13 mouse cellular contexts compared by ENCODE assay signal in genomic region chr7:81024118-81024517, GRCm38 (mm10). TPM values are rescaled to one million over a fixed set of nuclear protein-coding genes. Genes with fewer than 3 reads are reported as not detected.
DNase-seq lines count a peak whose midpoint lies in the region; ATAC-seq and TF ChIP-seq lines count a peak whose summit lies in the region.
"Had no signal": no experiment of that assay in that cellular context is flagged by ENCODE, and none has a peak within 500 bp of the region (broad histone marks: within the 10 kb centered on the region; RNA-seq: fewer than 3 reads in every experiment).

No protein-coding gene starts in this region.

- H3K9ac ChIP-seq in intestine, postnatal 0 days (ENCODE audit: low read depth, low read length): no peak overlapping the region
- H3K9ac ChIP-seq in intestine, embryonic 16.5 days (ENCODE audit: low read depth, low read length): no peak overlapping the region
- H3K9ac ChIP-seq in stomach, postnatal 0 days (ENCODE audit: low read length): no peak overlapping the region
- H3K9ac ChIP-seq: midbrain, embryonic 13.5 days; stomach, embryonic 15.5 days had no signal

- no peak overlapping the region for H3K4me2 ChIP-seq in intestine, postnatal 0 days (replicated peaks; ENCODE audit: low read depth)
- no peak overlapping the region for H3K4me2 ChIP-seq in intestine, embryonic 16.5 days (ENCODE audit: low read depth, low read length)
- H3K4me2 ChIP-seq in stomach, postnatal 0 days (replicated peaks; ENCODE audit: low read depth): no peak overlapping the region
- H3K4me2 ChIP-seq: midbrain, embryonic 13.5 days; stomach, embryonic 15.5 days had no signal

- no peak overlapping the region for H3K4me3 ChIP-seq in intestine, postnatal 0 days (ENCODE audit: low read depth, low read length)
- no peak overlapping the region for H3K4me3 ChIP-seq in intestine, embryonic 16.5 days (ENCODE audit: low read length)
- no peak overlapping the region for H3K4me3 ChIP-seq in stomach, postnatal 0 days (ENCODE audit: low read depth, low read length)
- H3K4me3 ChIP-seq: heart, embryonic 10.5 days; midbrain, embryonic 13.5 days; stomach, embryonic 15.5 days had no signal

- no peak for TF ChIP-seq EP300 in stomach, postnatal 0 days (optimal IDR thresholded peaks at IDR 0.05)

- no peak overlapping the region for H3K27ac ChIP-seq in intestine, postnatal 0 days (ENCODE audit: low read depth, low read length)
- H3K27ac ChIP-seq in intestine, embryonic 16.5 days (ENCODE audit: low read length): no peak overlapping the region
- H3K27ac ChIP-seq in stomach, postnatal 0 days (replicated peaks): no peak overlapping the region
- H3K27ac ChIP-seq: heart, embryonic 10.5 days; midbrain, embryonic 13.5 days; stomach, embryonic 15.5 days had no signal

- H3K4me1 ChIP-seq in intestine, postnatal 0 days (replicated peaks; ENCODE audit: control insufficient read depth, insufficient read depth, low read length): no peaks in the 10 kb centered on the region
- no peaks in the 10 kb centered on the region for H3K4me1 ChIP-seq in intestine, embryonic 16.5 days (ENCODE audit: control insufficient read depth, insufficient read depth, low read length)
- H3K4me1 ChIP-seq in stomach, postnatal 0 days (replicated peaks; ENCODE audit: control insufficient read depth, insufficient read depth): no peaks in the 10 kb centered on the region
- H3K4me1 ChIP-seq: midbrain, embryonic 13.5 days had no signal

- DNase-seq in spleen, postnatal 36 days (ENCODE audit: low spot score in 2 of 2): peak; percentile 17 to 32
- no peak for DNase-seq in spleen, postnatal 4 days (ENCODE audit: low spot score in 2 of 2)
- peak; percentile 39 for DNase-seq in cerebellum, adult 9-10 months
- DNase-seq in stomach, postnatal 0 days (ENCODE audit: low spot score): no peak
- DNase-seq in kidney, adult 9 months: no peak
- no peak for DNase-seq in T-cell, adult 2 months (ENCODE audit: low spot score)
- DNase-seq: layer of hippocampus, postnatal 36 days had no signal

- 79% methylated on average over 5 of the region's 5 CpGs for WGBS in intestine, postnatal 0 days
- 73% methylated on average over 5 of the region's 5 CpGs for WGBS in intestine, embryonic 16.5 days
- 61% methylated on average over 5 of the region's 5 CpGs for WGBS in stomach, postnatal 0 days

- H3K27me3 ChIP-seq in intestine, postnatal 0 days (replicated peaks; ENCODE audit: control insufficient read depth, insufficient read depth, low read length): no peaks in the 10 kb centered on the region
- H3K27me3 ChIP-seq in intestine, embryonic 16.5 days (replicated peaks; ENCODE audit: control insufficient read depth, insufficient read depth, low read length): no peaks in the 10 kb centered on the region
- H3K27me3 ChIP-seq in stomach, postnatal 0 days (ENCODE audit: control insufficient read depth, insufficient read depth, low read length): no peaks in the 10 kb centered on the region
- H3K27me3 ChIP-seq: midbrain, embryonic 13.5 days; stomach, embryonic 15.5 days had no signal

- TF ChIP-seq CTCF in intestine, postnatal 0 days (IDR thresholded peaks at IDR 0.05; ENCODE audit: low read depth): peak; percentile 47
- TF ChIP-seq CTCF in stomach, postnatal 0 days (IDR thresholded peaks at IDR 0.05; ENCODE audit: low read depth): peak; percentile 54

- no peaks in the 10 kb centered on the region for H3K9me3 ChIP-seq in intestine, postnatal 0 days (ENCODE audit: control insufficient read depth)
- no peaks in the 10 kb centered on the region for H3K9me3 ChIP-seq in intestine, embryonic 16.5 days (ENCODE audit: control insufficient read depth, low read length)
- no peaks in the 10 kb centered on the region for H3K9me3 ChIP-seq in stomach, postnatal 0 days (ENCODE audit: control insufficient read depth, low read length)
- H3K9me3 ChIP-seq: heart, embryonic 10.5 days; midbrain, embryonic 13.5 days; stomach, embryonic 15.5 days had no signal

- H3K36me3 ChIP-seq in intestine, postnatal 0 days (ENCODE audit: control insufficient read depth, insufficient read depth): peaks cover 45% of the 10 kb centered on the region
- H3K36me3 ChIP-seq in intestine, embryonic 16.5 days (ENCODE audit: control insufficient read depth, insufficient read depth, low read length): peaks cover 24% of the 10 kb centered on the region
- H3K36me3 ChIP-seq in stomach, postnatal 0 days (ENCODE audit: control insufficient read depth, insufficient read depth, low read length): peaks cover 27% of the 10 kb centered on the region

- ATAC-seq in intestine, postnatal 0 days: no peak
- ATAC-seq in intestine, embryonic 16.5 days: no peak
- no peak for ATAC-seq in stomach, postnatal 0 days (ENCODE audit: low FRiP score, low TSS enrichment)
- ATAC-seq: inflammation-experienced regulatory T-cells, adult 6 months; midbrain, embryonic 13.5 days had no signal

RNA-seq across cellular contexts. Expression of gene Zfp592, which starts 30.6 kb away (rescaled TPM):
- polyA plus RNA-seq in intestine, postnatal 0 days (2015; fragmentation: Nextera tagmentation; extraction: Ambion mirVana): 4.2 and 5.0 TPM in 2 replicates
- polyA plus RNA-seq in intestine, embryonic 16.5 days (2015; fragmentation: Nextera tagmentation; extraction: Ambion mirVana): 9.9 and 12.4 TPM in 2 replicates
- 3.0 and 4.6 TPM in 2 replicates for polyA plus RNA-seq in stomach, postnatal 0 days (2015; fragmentation: Nextera tagmentation; extraction: Ambion mirVana)

RNA-seq across cellular contexts. Expression of gene Alpk3, which starts 33.3 kb away (rescaled TPM):
- polyA plus RNA-seq in intestine, postnatal 0 days (2015; fragmentation: Nextera tagmentation; extraction: Ambion mirVana): 0.86 and 1.0 TPM in 2 replicates
- 8.4 and 12.5 TPM in 2 replicates for polyA plus RNA-seq in intestine, embryonic 16.5 days (2015; fragmentation: Nextera tagmentation; extraction: Ambion mirVana)
- polyA plus RNA-seq in stomach, postnatal 0 days (2015; fragmentation: Nextera tagmentation; extraction: Ambion mirVana): 0.11 and 0.15 TPM in 2 replicates

Comparison
In these comparisons a context has a peak if more than half of its experiments do, and no peak if none do; other contexts are left out.
1. DNase-seq: peak in spleen, postnatal 36 days (2 of 2) and cerebellum, adult 9-10 months (single experiment); none in spleen, postnatal 4 days (0 of 2), stomach, postnatal 0 days (single experiment), kidney, adult 9 months (single experiment) and T-cell, adult 2 months (single experiment).